Mouse (Mus musculus) T-helper 1 cell (primary cell): Measurements from ENCODE around the gene Cdh23.

Experiments
- in situ Hi-C: fragments of 300-600 bp; cut with MboI, MseI; formaldehyde crosslinking; loops from one replicate; pipeline ENCODE4 v1.15.1; 2025; ENCODE audit warnings: high pct_unique_total_duplicates

Gene Cdh23

GRCm38 (mm10) chr10:60347768-60348610 is 348.3 kb downstream of the Cdh23 start:
- in situ Hi-C loops: loop anchor here (5.0 kb wide), 1 partner anchor 34 kb away; no protein-coding TSS in a partner anchor

GRCm38 (mm10) chr10:60346701-60347405 is 349.4 kb downstream of the Cdh23 start, which contains the start of gene Vsir:
TSS of gene Vsir (plus strand) at chr10:60346851.
- in situ Hi-C loops: loop anchor here (5.0 kb wide), 1 partner anchor 35 kb away; no protein-coding TSS in a partner anchor

- in situ Hi-C loops: loop anchor here (5.0 kb wide), 1 partner anchor 36 kb away; no protein-coding TSS in a partner anchor
Measured at GRCm38 (mm10) chr10:60346056-60346455, 350.2 kb downstream of the Cdh23 start.

- in situ Hi-C loops: no loop called here
Measured at GRCm38 (mm10) chr10:60344111-60344510, 352.2 kb downstream of the Cdh23 start.

GRCm38 (mm10) chr10:60341528-60341927 is 354.8 kb downstream of the Cdh23 start:
- in situ Hi-C loops: no loop called here

- in situ Hi-C loops: no loop called here
Measured at GRCm38 (mm10) chr10:60335021-60335420, 361.3 kb downstream of the Cdh23 start.

GRCm38 (mm10) chr10:60334583-60334982 is 361.7 kb downstream of the Cdh23 start:
- in situ Hi-C loops: no loop called here

GRCm38 (mm10) chr10:60328963-60329650 is 367.2 kb downstream of the Cdh23 start:
- in situ Hi-C loops: no loop called here

GRCm38 (mm10) chr10:60316166-60316565 is 380.1 kb downstream of the Cdh23 start:
- in situ Hi-C loops: loop anchor here (25.0 kb wide), 1 partner anchor 296 kb away; no protein-coding TSS in a partner anchor

- in situ Hi-C loops: loop anchor here (25.0 kb wide), 1 partner anchor 299 kb away; no protein-coding TSS in a partner anchor
Measured at GRCm38 (mm10) chr10:60313606-60314005, 382.7 kb downstream of the Cdh23 start.

- in situ Hi-C loops: loop anchor here (25.0 kb wide), 1 partner anchor 302 kb away; no protein-coding TSS in a partner anchor
Measured at GRCm38 (mm10) chr10:60310629-60311028, 385.7 kb downstream of the Cdh23 start.

- in situ Hi-C loops: loop anchor here (5.0 to 25.0 kb wide), 2 partner anchors 137 to 307 kb away; no protein-coding TSS in a partner anchor
Measured at GRCm38 (mm10) chr10:60304854-60305628, 391.2 kb downstream of the Cdh23 start.

GRCm38 (mm10) chr10:60303419-60303818 is 392.9 kb downstream of the Cdh23 start:
- in situ Hi-C loops: loop anchor here (25.0 kb wide), 1 partner anchor 309 kb away; no protein-coding TSS in a partner anchor

GRCm38 (mm10) chr10:60299636-60300035 is 396.7 kb downstream of the Cdh23 start:
- in situ Hi-C loops: loop anchor here (25.0 kb wide), 1 partner anchor 313 kb away; no protein-coding TSS in a partner anchor

GRCm38 (mm10) chr10:60296027-60296426 is 400.3 kb downstream of the Cdh23 start:
- in situ Hi-C loops: no loop called here

- in situ Hi-C loops: no loop called here
Measured at GRCm38 (mm10) chr10:60295356-60295755, 400.9 kb downstream of the Cdh23 start.

- in situ Hi-C loops: no loop called here
Measured at GRCm38 (mm10) chr10:60294621-60295020, 401.7 kb downstream of the Cdh23 start.

- in situ Hi-C loops: no loop called here
Measured at GRCm38 (mm10) chr10:60292209-60292608, 404.1 kb downstream of the Cdh23 start.

- in situ Hi-C loops: no loop called here
Measured at GRCm38 (mm10) chr10:60290739-60291110, 405.6 kb downstream of the Cdh23 start.

- in situ Hi-C loops: no loop called here
Measured at GRCm38 (mm10) chr10:60290026-60290738, 406.1 kb downstream of the Cdh23 start.
